Mouse (Mus musculus) forebrain, embryonic 16.5 days (tissue): Measurements from ENCODE around the gene Ppp1r37. TPM values are rescaled to one million over a fixed set of nuclear protein-coding genes. Genes with fewer than 3 reads are reported as not detected.
"Not testable (repeated sequence)": the region's sequence is repeated elsewhere in the genome, so short reads cannot be mapped to it uniquely, and the experiment has no call there.

Source experiments
- ATAC-seq: fragments of 200-750 bp; cut with Nextera tagmentation; 2 replicates; pipeline ENCODE4 v1.8.0; 2017; ENCODE audit warnings: mild to moderate bottlenecking, moderate library complexity
- H3K27ac ChIP-seq: fragments of 300-500 bp; sonication (generic); 2 replicates; pipeline ENCODE4 v1.5.1; 2014; ENCODE audit warnings: low read length, control low read depth
- H3K27me3 ChIP-seq: fragments of 300-500 bp; sonication (generic); replicated peaks from 2 replicates; pipeline ENCODE4 v1.6.1; 2014; ENCODE audit warnings: low read length; ENCODE audit not compliant: control insufficient read depth, insufficient read depth
- H3K36me3 ChIP-seq: fragments of 300-500 bp; sonication (generic); 2 replicates; pipeline ENCODE4 v1.6.1; 2014; ENCODE audit not compliant: control insufficient read depth, insufficient read depth
- H3K4me1 ChIP-seq: fragments of 300-500 bp; sonication (generic); replicated peaks from 2 replicates; pipeline ENCODE4 v1.6.1; 2014; ENCODE audit warnings: low read length; ENCODE audit not compliant: control insufficient read depth, insufficient read depth
- H3K4me2 ChIP-seq: fragments of 300-500 bp; sonication (generic); 2 replicates; pipeline ENCODE4 v1.6.1; 2014; ENCODE audit warnings: mild to moderate bottlenecking, low read length, control low read depth
- H3K4me3 ChIP-seq: fragments of 300-500 bp; sonication (generic); replicated peaks from 2 replicates; pipeline ENCODE4 v1.5.1; 2014; ENCODE audit warnings: mild to moderate bottlenecking, low read length, control low read depth
- H3K9ac ChIP-seq: fragments of 300-500 bp; sonication (generic); replicated peaks from 2 replicates; pipeline ENCODE4 v1.6.1; 2014; ENCODE audit warnings: low read depth, low read length, control low read depth
- H3K9me3 ChIP-seq: fragments of 300-500 bp; sonication (generic); 2 replicates; pipeline ENCODE4 v1.6.1; 2016; ENCODE audit warnings: low read length; ENCODE audit not compliant: control insufficient read depth
- WGBS: fragments of 180-500 bp; shearing (Covaris S2); extraction: QIAGEN DNeasy Blood & Tissue Kit; methylation state at CpG from one replicate; pipeline ENCODE4 v1.1.7; 2014; 5-methylcytosine and 5-hydroxymethylcytosine counted together
- polyA plus RNA-seq: library from polyadenylated mRNA; unstranded; fragments of >200 nt; fragmentation: Nextera tagmentation; extraction: Ambion mirVana; gene quantifications from 2 replicates; pipeline ENCODE4 v1.2.1, GENCODE M21; 2015

The Ppp1r37 gene
- polyA plus RNA-seq: 31.9 and 38.8 TPM in 2 replicates

- peak; percentile 29; the same call in 1 of the 2 replicates for ATAC-seq
- WGBS: 1% methylated on average over 19 of the region's 19 CpGs
- Histone ChIP-seq H3K4me3 (peak within 1 kb of the TSS; percentile 98), H3K9ac (peak within 1 kb of the TSS; percentile 92), H3K4me1 (peaks cover 38% of the 10 kb centered on the region), H3K27ac (peak within 1 kb of the TSS; percentile 96), H3K27me3 (no peaks in the 10 kb centered on the region), H3K9me3 (0 out of 2 replicates have a peak, but pooled peaks cover 3% of the 10 kb centered on the region), H3K4me2 (peak within 1 kb of the TSS; percentile 97), H3K36me3 (peaks cover 12% of the 10 kb centered on the region)
Measured at GRCm38 (mm10) chr7:19562643-19563410, at the start of gene Ppp1r37. Gene Ppp1r37, minus strand, starts transcription at chr7:19563076.

DNA sequence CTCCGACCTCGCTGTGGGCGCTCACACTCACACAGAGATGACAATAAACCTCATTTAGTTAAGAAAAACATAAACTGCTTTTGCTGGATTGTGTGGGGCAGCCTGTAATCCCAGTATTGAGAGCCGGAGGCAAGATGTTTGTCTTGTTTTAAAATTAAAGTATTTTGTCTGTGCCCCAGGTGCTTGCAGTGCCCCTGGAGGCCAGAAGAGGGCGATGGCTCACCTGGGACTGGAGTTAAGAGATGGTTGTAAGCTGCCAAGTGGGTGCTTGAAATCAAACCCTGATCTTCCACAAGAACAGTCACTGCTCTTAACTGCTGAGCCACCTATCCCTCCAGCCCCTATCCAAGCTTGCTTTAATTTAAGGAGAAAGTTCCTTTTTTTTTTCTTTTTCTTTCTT lies 48.1 kb upstream of the Ppp1r37 start:
- H3K27me3 ChIP-seq: no peaks in the 10 kb centered on the region
- no peak overlapping the region for H3K9ac ChIP-seq
- H3K4me1 ChIP-seq: no peaks in the 10 kb centered on the region
- ATAC-seq: no peak
- no peak overlapping the region for H3K27ac ChIP-seq
- H3K4me2 ChIP-seq: no peak overlapping the region
- H3K4me3 ChIP-seq: no peak overlapping the region
- no peaks in the 10 kb centered on the region for H3K36me3 ChIP-seq
- WGBS: 68% methylated on average over 5 of the region's 5 CpGs
- H3K9me3 ChIP-seq: no peaks in the 10 kb centered on the region

DNA sequence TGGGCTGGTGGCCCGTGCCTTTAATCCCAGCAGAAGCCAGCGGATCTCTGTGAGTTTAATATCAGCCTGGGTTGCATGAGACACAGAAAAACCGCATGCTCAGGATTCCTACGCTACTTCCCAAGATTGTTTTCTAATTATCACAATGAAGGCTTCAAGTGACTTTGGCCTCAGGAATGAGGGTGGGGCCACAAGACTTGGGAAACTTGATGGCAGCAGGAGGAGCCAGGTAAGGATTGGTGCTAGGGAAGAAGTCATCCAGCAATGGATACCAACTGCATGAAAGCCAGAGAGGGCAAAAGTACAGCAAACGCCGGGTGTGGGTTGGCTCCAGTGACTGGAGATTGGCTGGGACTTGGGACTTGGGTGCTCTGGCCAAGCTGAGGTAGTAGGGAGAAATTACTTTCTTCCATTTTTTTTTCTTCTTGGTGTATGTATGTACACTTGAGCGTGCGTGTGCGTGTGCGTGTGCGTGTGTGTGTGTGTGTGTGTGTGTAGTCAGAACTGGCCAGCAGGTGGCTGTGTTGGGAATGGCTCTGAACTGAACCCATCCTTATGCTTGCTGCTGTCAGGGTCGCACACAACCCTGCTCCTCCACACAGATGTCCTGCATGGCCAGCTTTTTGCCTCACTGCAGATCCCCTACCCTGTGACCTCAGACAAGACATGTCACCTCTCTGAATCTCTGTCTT lies 46.9 kb upstream of the Ppp1r37 start:
- H3K27me3 ChIP-seq: no peaks in the 10 kb centered on the region
- H3K36me3 ChIP-seq: no peaks in the 10 kb centered on the region
- H3K9me3 ChIP-seq: no peaks in the 10 kb centered on the region
- H3K4me3 ChIP-seq: no peak overlapping the region
- no peak overlapping the region for H3K9ac ChIP-seq
- no peaks in the 10 kb centered on the region for H3K4me1 ChIP-seq
- WGBS: 92% methylated on average over 12 of the region's 12 CpGs
- no peak overlapping the region for H3K4me2 ChIP-seq
- H3K27ac ChIP-seq: no peak overlapping the region
- no peak for ATAC-seq

DNA sequence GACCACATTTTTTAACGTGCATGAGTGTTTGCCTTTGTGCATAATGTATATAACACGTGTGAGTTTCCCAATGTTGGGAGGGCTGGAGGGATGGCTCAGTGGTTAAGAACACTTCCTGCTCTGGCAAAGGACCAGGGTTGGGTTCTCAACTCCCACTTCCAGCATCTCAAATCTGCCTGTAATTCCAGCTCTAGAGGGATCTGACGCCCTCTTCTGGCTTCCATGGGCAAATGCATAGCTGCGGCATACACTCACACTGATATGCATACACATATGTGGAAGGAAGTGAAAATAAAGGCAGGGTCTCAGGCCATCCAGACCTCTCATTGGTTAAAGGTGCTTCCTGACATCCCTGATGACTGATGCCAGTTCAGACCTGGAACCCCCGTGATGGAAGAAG lies 44.4 kb upstream of the Ppp1r37 start:
- no peak overlapping the region for H3K9ac ChIP-seq
- no peak overlapping the region for H3K4me2 ChIP-seq
- H3K4me1 ChIP-seq: peaks cover 15% of the 10 kb centered on the region
- no peaks in the 10 kb centered on the region for H3K27me3 ChIP-seq
- 84% methylated on average over 5 of the region's 5 CpGs for WGBS
- no peak overlapping the region for H3K27ac ChIP-seq
- ATAC-seq: no peak
- no peaks in the 10 kb centered on the region for H3K9me3 ChIP-seq
- H3K36me3 ChIP-seq: no peaks in the 10 kb centered on the region
- no peak overlapping the region for H3K4me3 ChIP-seq

DNA sequence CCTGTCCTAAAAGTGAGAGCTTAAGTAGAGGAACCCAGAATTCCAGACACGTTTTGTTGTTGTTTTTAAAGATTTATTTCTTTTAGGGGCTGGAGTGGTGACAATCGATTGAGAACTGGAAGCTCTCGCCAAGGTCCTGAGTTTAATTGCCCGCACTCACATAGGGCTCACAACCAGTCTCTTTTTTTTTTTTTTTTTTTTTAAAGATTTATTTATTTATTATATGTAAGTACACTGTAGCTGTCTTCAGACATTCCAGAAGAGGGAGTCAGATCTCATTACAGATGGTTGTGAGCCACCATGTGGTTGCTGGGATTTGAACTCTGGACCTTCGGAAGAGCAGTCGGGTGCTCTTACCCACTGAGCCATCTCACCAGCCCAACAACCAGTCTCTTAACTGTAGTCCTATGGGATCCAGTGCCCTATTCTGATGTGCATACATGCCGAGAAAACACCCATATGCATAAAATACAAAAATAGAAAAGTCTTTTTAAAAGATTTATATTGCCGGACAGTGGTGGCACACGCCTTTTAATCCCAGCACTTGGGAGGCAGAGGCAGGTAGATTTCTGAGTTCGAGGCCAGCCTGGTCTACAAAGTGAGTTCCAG lies 41.8 kb upstream of the Ppp1r37 start:
- H3K27ac ChIP-seq: peak overlapping the region; percentile 48; the same call in 1 of the 2 replicates
- peak overlapping the region; percentile 57 for H3K4me2 ChIP-seq
- H3K4me1 ChIP-seq: peaks cover 29% of the 10 kb centered on the region
- not testable (repeated sequence) for H3K27me3 ChIP-seq, H3K36me3 ChIP-seq, H3K9me3 ChIP-seq
- H3K9ac ChIP-seq: peak overlapping the region; percentile 84; the same call in 1 of the 2 replicates
- H3K4me3 ChIP-seq: peak overlapping the region; percentile 73
- WGBS: 60% methylated on average over 10 of the region's 10 CpGs
- ATAC-seq: peak; percentile 3; the same call in 1 of the 2 replicates

- Histone ChIP-seq H3K36me3 (no peaks in the 10 kb centered on the region), H3K4me3 (peak within 1 kb of the TSS; percentile 73), H3K4me2 (peak within 1 kb of the TSS; percentile 57), H3K9ac (peak within 1 kb of the TSS; percentile 84), H3K27me3 (no peaks in the 10 kb centered on the region), H3K27ac (peak within 1 kb of the TSS; percentile 48), H3K4me1 (peaks cover 29% of the 10 kb centered on the region), H3K9me3 (no peaks in the 10 kb centered on the region)
- under 1% methylated on average over 56 of the region's 57 CpGs for WGBS
- ATAC-seq: peak; percentile 94
Measured at GRCm38 (mm10) chr7:19603849-19604605, 41.2 kb upstream of the Ppp1r37 start, which contains the start of gene Clasrp. Gene Clasrp, minus strand, starts transcription at chr7:19604486.

DNA sequence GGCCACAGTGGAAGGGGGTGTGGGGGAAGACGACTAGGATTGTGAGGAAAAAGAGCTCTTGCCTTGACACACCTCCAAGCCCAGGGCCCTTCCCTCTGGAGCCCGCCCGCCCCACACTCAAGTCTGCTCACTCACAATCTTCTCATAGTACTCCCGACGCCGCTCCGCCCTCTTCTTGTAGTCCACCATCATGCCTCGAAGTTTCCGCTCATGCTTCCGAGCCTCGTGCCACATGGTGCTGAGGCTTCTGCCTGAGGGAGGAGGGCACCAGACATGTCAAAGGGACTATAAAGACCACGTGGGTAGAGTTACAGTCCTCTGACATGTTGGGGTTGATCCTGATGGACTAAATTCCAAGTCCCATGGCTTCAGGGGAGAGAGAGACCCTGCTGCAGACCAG lies 40.2 kb upstream of the Ppp1r37 start:
- no peaks in the 10 kb centered on the region for H3K27me3 ChIP-seq
- H3K9ac ChIP-seq: no peak overlapping the region
- no peak for ATAC-seq
- H3K27ac ChIP-seq: no peak overlapping the region
- no peaks in the 10 kb centered on the region for H3K9me3 ChIP-seq
- H3K4me2 ChIP-seq: peak overlapping the region; percentile 57
- H3K36me3 ChIP-seq: peaks cover 2% of the 10 kb centered on the region; the same call in 1 of the 2 replicates
- peak overlapping the region; percentile 73; the same call in 1 of the 2 replicates for H3K4me3 ChIP-seq
- peaks cover 29% of the 10 kb centered on the region for H3K4me1 ChIP-seq
- WGBS: 76% methylated on average over 12 of the region's 12 CpGs

GRCm38 (mm10) chr7:19600562-19600961 lies 37.7 kb upstream of the Ppp1r37 start:
- Histone ChIP-seq H3K4me3 (no peak overlapping the region), H3K9ac (no peak overlapping the region), H3K4me1 (peaks cover 29% of the 10 kb centered on the region), H3K36me3 (peaks cover 9% of the 10 kb centered on the region), H3K4me2 (no peak overlapping the region), H3K9me3 (no peaks in the 10 kb centered on the region), H3K27ac (no peak overlapping the region), H3K27me3 (no peaks in the 10 kb centered on the region)
- 52% methylated on average over 5 of the region's 5 CpGs for WGBS
- no peak; the same call in 1 of the 2 replicates for ATAC-seq
